Comparison of ENCODE assay signal across 13 mouse cellular contexts in the genomic region with DNA sequence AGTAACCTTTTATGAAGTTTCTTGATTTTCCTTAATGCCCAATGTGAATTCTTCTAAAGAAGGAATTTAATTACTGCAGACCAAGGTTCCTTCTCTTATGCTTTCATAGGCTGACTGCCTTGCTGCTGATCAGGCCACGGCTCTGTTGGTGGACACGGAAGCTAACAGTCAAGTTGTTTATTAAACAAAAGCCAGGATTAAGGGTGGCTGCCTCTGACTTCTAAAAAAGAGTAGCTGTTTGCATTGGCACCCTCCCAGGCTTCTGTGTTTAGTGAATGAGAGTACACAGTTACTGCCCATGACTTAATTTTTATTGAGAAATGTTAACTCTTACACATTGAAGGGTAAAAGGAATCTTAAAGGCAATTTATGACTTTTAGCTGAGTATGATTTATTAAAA.
DNase-seq lines count a peak whose midpoint lies in the region; ATAC-seq and TF ChIP-seq lines count a peak whose summit lies in the region.
"Had no signal": no experiment of that assay in that cellular context is flagged by ENCODE, and none has a peak within 500 bp of the region (broad histone marks: within the 10 kb centered on the region; RNA-seq: fewer than 3 reads in every experiment).

No protein-coding gene starts in this region.

- no peaks in the 10 kb centered on the region; the same call in 1 of the 2 replicates for H3K36me3 ChIP-seq in midbrain, embryonic 14.5 days (ENCODE audit: control insufficient read depth, insufficient read depth, low read length)
- H3K36me3 ChIP-seq in midbrain, embryonic 11.5 days (ENCODE audit: control insufficient read depth, insufficient read depth, low read length): no peaks in the 10 kb centered on the region
- no peaks in the 10 kb centered on the region for H3K36me3 ChIP-seq in forebrain, postnatal 0 days (ENCODE audit: insufficient read depth)
- H3K36me3 ChIP-seq: neural tube, embryonic 13.5 days had no signal

- 42% methylated on average over 2 of the region's 2 CpGs for WGBS in midbrain, embryonic 14.5 days
- WGBS in midbrain, embryonic 11.5 days: 53% methylated on average over 2 of the region's 2 CpGs
- 50% methylated on average over 2 of the region's 2 CpGs for WGBS in forebrain, postnatal 0 days

- no peaks in the 10 kb centered on the region for H3K27me3 ChIP-seq in midbrain, embryonic 14.5 days (ENCODE audit: control insufficient read depth, insufficient read depth, low read length)
- no peaks in the 10 kb centered on the region for H3K27me3 ChIP-seq in midbrain, embryonic 11.5 days (ENCODE audit: control insufficient read depth, insufficient read depth, low read length)
- no peaks in the 10 kb centered on the region for H3K27me3 ChIP-seq in forebrain, postnatal 0 days (ENCODE audit: insufficient read depth, low read length)
- H3K27me3 ChIP-seq: neural tube, embryonic 13.5 days had no signal

- H3K9me3 ChIP-seq in midbrain, embryonic 14.5 days (ENCODE audit: control insufficient read depth, low read length): no peaks in the 10 kb centered on the region
- H3K9me3 ChIP-seq in midbrain, embryonic 11.5 days (ENCODE audit: control insufficient read depth, low read length): no peaks in the 10 kb centered on the region
- H3K9me3 ChIP-seq in forebrain, postnatal 0 days (ENCODE audit: low read length): no peaks in the 10 kb centered on the region
- H3K9me3 ChIP-seq: forebrain, embryonic 10.5 days; neural tube, embryonic 13.5 days had no signal

- DNase-seq in cerebellum, postnatal 10 days: peak; percentile 24 to 28
- DNase-seq in cerebellum, postnatal 25 days: no peak
- DNase-seq in midbrain, embryonic 14.5 days: peak; percentile 32
- DNase-seq in midbrain, embryonic 11.5 days (ENCODE audit: low spot score, missing footprints): no peak
- peak; percentile 82 to 91 for DNase-seq in lung, adult 18-20 months
- peak; percentile 21 to 53 for DNase-seq in urinary bladder, postnatal 36 days (ENCODE audit: low spot score in 2 of 2)
- no peak for DNase-seq in thymus, adult 18-20 months
- no peak for DNase-seq in forebrain, postnatal 0 days
- DNase-seq: B cell, adult 2 months had no signal

- no peak for TF ChIP-seq CTCF in forebrain, postnatal 0 days (IDR thresholded peaks at IDR 0.05; ENCODE audit: low read depth)

- H3K4me1 ChIP-seq in midbrain, embryonic 14.5 days (ENCODE audit: control insufficient read depth, insufficient read depth, low read length): 0 out of 2 replicates have a peak, but pooled peaks cover 3% of the 10 kb centered on the region
- no peaks in the 10 kb centered on the region for H3K4me1 ChIP-seq in midbrain, embryonic 11.5 days (ENCODE audit: control insufficient read depth, insufficient read depth, low read length)
- no peaks in the 10 kb centered on the region; the same call in 1 of the 2 replicates for H3K4me1 ChIP-seq in forebrain, postnatal 0 days (ENCODE audit: insufficient read depth)
- H3K4me1 ChIP-seq: forebrain, embryonic 10.5 days; neural tube, embryonic 13.5 days had no signal

- no peak overlapping the region for H3K9ac ChIP-seq in midbrain, embryonic 14.5 days (replicated peaks; ENCODE audit: low read length)
- no peak overlapping the region for H3K9ac ChIP-seq in midbrain, embryonic 11.5 days (ENCODE audit: low read length)
- H3K9ac ChIP-seq in forebrain, postnatal 0 days: no peak overlapping the region
- H3K9ac ChIP-seq: hindbrain, embryonic 14.5 days; neural tube, embryonic 13.5 days had no signal

- no peak overlapping the region for H3K27ac ChIP-seq in midbrain, embryonic 14.5 days (replicated peaks; ENCODE audit: low read depth, low read length)
- no peak overlapping the region for H3K27ac ChIP-seq in midbrain, embryonic 11.5 days (ENCODE audit: low read depth, low read length)
- H3K27ac ChIP-seq in forebrain, postnatal 0 days (ENCODE audit: low read depth, low read length): no peak overlapping the region
- H3K27ac ChIP-seq: forebrain, embryonic 10.5 days; heart, adult 2 months; hindbrain, embryonic 14.5 days; neural tube, embryonic 13.5 days had no signal

- no peak for ATAC-seq in midbrain, embryonic 14.5 days (ENCODE audit: low FRiP score, low TSS enrichment)
- no peak for ATAC-seq in midbrain, embryonic 11.5 days (ENCODE audit: low FRiP score)
- ATAC-seq in forebrain, postnatal 0 days: no peak

- no peak overlapping the region for H3K4me2 ChIP-seq in midbrain, embryonic 14.5 days (ENCODE audit: low read length)
- H3K4me2 ChIP-seq in midbrain, embryonic 11.5 days: no peak overlapping the region
- H3K4me2 ChIP-seq in forebrain, postnatal 0 days (ENCODE audit: low read depth): no peak overlapping the region
- H3K4me2 ChIP-seq: hindbrain, embryonic 14.5 days; neural tube, embryonic 13.5 days had no signal

- no peak overlapping the region for H3K4me3 ChIP-seq in midbrain, embryonic 14.5 days (replicated peaks; ENCODE audit: low read depth, low read length)
- H3K4me3 ChIP-seq in midbrain, embryonic 11.5 days (ENCODE audit: low read depth, low read length): no peak overlapping the region
- no peak overlapping the region for H3K4me3 ChIP-seq in forebrain, postnatal 0 days (ENCODE audit: low read depth, low read length)
- H3K4me3 ChIP-seq: forebrain, embryonic 10.5 days; heart, adult 2 months; neural tube, embryonic 13.5 days had no signal

Comparison
In these comparisons a context has a peak if more than half of its experiments do, and no peak if none do; other contexts are left out.
1. DNase-seq: peak in cerebellum, postnatal 10 days (2 of 2), midbrain, embryonic 14.5 days (single experiment), lung, adult 18-20 months (2 of 2) and urinary bladder, postnatal 36 days (2 of 2); none in cerebellum, postnatal 25 days (0 of 2), midbrain, embryonic 11.5 days (single experiment), thymus, adult 18-20 months (0 of 2) and forebrain, postnatal 0 days (single experiment).